Mouse (Mus musculus) megakaryocyte, embryonic 14.5 days (primary cell): ENCODE results near the gene Ldlrad3. TPM values are rescaled to one million over a fixed set of nuclear protein-coding genes. Genes with fewer than 3 reads are reported as not detected.

Experiments used
- H3K27me3 ChIP-seq: replicated peaks from 2 replicates; pipeline ENCODE3; 2012; ENCODE audit warnings: inconsistent platforms
- H3K36me3 ChIP-seq: replicated peaks from 2 replicates; pipeline ENCODE3; 2012; ENCODE audit warnings: low read length, inconsistent platforms, mixed read lengths
- H3K4me1 ChIP-seq: 2 replicates; pipeline ENCODE4 v1.6.1; 2012; ENCODE audit warnings: inconsistent platforms
- H3K4me3 ChIP-seq: replicated peaks from 2 replicates; pipeline ENCODE3; 2012; ENCODE audit warnings: moderate library complexity, mild to moderate bottlenecking, inconsistent platforms
- H3K9me3 ChIP-seq: 2 replicates; pipeline ENCODE4 v1.6.1; 2012; ENCODE audit warnings: inconsistent platforms
- FLI1 ChIP-seq: IDR thresholded peaks from 2 replicates; pipeline ENCODE4 v1.6.1; 2012; ENCODE audit warnings: low read length, inconsistent platforms, mixed read lengths
- GATA1 ChIP-seq: IDR thresholded peaks from 3 replicates; pipeline ENCODE4 v1.6.1; 2012; ENCODE audit warnings: mixed read lengths, low read length, inconsistent platforms, borderline replicate concordance
- polyA plus RNA-seq: library from polyadenylated mRNA; stranded (reverse); fragments of >175 nt; gene quantifications from 2 replicates; pipeline ENCODE4 v1.2.3, GENCODE M21; 2012; ENCODE audit warnings: low replicate concordance; ENCODE audit not compliant: insufficient read depth

The Ldlrad3 gene
- polyA plus RNA-seq, 1 experiment = 0.22 TPM

DNA sequence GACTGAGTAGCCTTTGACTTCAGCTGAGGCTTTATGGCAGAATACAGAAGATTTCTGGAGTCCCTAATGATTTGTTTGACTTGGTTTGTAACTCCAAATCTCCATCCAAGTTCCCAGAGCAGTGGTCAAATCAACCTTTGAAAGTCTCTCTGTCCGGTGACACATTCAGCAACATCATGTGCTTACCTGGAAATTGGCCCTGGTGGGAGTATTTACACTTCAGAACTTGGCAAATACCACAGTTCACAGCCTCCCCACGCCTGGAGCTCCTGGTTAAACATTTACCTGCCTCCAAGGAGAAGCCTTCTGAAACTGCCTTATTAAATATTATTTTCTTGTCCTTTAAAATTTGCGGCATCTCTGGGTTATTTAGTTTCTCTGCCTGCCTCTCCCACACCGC is 263.0 kb downstream of the Ldlrad3 start:
- no peak overlapping the region for H3K4me3 ChIP-seq
- no peaks in the 10 kb centered on the region for H3K4me1 ChIP-seq
- TF ChIP-seq FLI1 (no peak), GATA1 (no peak)
- no peaks in the 10 kb centered on the region for H3K9me3 ChIP-seq
- H3K27me3 ChIP-seq = peaks cover 22% of the 10 kb centered on the region
- no peaks in the 10 kb centered on the region for H3K36me3 ChIP-seq

DNA sequence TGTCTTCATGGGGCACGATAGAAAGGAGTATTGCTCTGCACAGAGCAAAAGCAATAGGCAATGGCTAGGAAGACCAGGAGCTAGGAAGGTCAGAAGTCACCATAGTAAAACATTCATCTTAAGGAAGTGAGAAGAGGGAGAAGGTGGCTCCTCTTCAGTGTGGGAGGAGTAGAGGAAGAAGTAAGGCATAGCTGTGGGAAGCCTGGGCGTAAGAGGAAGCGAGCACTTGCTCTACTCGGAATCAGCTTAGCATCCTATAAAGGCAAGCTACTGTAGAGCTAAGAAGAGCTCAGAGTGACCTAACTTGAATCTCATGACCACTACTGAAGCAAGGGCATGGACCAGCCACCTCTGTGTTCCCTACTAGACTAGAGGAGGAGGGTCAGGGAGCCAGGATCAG is 263.9 kb downstream of the Ldlrad3 start:
- H3K27me3 ChIP-seq = peaks cover 22% of the 10 kb centered on the region
- H3K36me3 ChIP-seq = no peaks in the 10 kb centered on the region
- H3K4me3 ChIP-seq = no peak overlapping the region
- TF ChIP-seq FLI1 (no peak), GATA1 (no peak)
- H3K9me3 ChIP-seq = no peaks in the 10 kb centered on the region
- no peaks in the 10 kb centered on the region for H3K4me1 ChIP-seq

DNA sequence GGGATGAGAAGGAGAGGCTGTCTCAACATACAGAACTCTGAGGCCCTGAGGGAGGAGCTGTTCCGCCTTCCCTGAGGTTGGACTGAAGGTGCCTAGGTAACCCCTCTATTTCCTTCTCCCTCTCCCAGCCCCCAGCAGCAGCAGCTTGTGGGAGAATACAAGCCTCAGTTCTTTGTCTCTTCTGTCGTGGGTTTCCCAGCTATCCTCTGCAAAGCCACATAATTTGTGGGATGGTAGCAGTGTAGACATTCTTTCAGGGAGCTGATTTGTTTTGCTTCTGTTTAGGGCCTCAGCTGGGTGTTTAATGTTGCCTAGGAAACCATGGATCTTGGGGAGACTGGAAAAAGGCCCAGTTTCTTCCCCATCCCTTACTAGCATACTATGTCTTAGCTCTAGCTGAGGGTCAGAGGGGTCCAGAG is 266.0 kb downstream of the Ldlrad3 start:
- H3K4me1 ChIP-seq = no peaks in the 10 kb centered on the region
- H3K9me3 ChIP-seq = no peaks in the 10 kb centered on the region
- peaks cover 15% of the 10 kb centered on the region for H3K27me3 ChIP-seq
- no peaks in the 10 kb centered on the region for H3K36me3 ChIP-seq
- no peak overlapping the region for H3K4me3 ChIP-seq
- TF ChIP-seq FLI1 (no peak), GATA1 (no peak)

DNA sequence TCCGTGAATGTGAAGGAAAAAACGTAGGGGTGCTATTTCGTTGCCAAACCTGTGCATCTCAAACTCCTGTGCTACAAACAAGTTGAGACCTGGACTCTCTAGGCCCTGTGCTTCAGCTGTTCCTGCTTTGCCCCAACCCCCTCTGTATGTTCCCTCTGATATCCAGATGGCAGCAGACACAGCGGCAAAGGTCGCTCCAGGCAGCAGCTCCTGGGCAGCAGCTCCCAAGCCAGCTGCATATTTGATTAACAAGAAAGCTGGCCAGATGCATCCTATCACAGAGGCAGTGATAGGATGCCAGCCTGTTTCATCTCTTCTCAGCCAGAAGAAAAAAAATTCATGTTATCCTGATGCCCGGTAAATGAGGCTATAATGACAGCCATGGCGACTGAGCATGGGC is 267.7 kb downstream of the Ldlrad3 start:
- Histone ChIP-seq H3K9me3 (no peaks in the 10 kb centered on the region), H3K4me1 (no peaks in the 10 kb centered on the region), H3K36me3 (no peaks in the 10 kb centered on the region), H3K27me3 (peaks cover 18% of the 10 kb centered on the region), H3K4me3 (no peak overlapping the region)
- TF ChIP-seq FLI1 (no peak), GATA1 (no peak)

DNA sequence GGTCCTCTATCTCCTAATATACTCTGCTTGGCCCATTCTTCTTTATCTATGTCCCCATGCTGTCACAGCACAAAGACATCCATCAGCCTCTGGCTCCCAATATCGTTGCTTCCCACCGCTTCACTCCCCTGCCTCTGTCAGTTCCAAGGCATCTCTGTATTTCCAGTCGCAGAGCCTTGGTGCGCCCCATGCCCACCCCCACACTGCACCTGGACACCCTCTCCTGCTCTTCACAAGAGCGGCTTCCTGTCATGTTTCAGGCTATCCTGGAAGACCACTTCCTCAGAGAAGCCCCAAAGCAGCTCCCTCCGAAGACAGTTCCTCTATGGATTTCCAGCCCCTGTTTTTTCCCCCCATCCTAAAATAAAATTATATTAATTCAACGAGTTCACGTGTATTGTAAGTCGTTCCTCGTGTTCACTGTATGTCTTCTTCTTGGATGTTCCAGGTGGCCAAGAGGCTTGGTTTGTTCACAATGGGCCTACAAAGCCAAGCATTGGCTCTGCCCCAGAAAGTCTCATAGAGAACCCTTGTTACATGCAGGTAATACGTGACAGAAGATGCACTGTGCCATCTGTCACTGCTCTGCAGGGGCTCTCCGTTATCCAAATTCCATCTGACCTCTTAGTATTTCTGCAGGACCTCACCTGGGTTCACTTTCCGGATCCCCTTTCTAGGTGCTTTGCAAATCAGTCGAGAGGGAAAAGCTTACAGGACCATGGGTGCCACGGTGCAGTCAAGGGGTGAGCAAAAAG is 276.7 kb downstream of the Ldlrad3 start:
- peaks cover 27% of the 10 kb centered on the region for H3K27me3 ChIP-seq
- TF ChIP-seq FLI1 = no peak
- no peak for TF ChIP-seq GATA1
- H3K36me3 ChIP-seq = peaks cover under 1% of the 10 kb centered on the region
- 0 out of 2 replicates have a peak, but pooled peaks cover 11% of the 10 kb centered on the region for H3K9me3 ChIP-seq
- H3K4me3 ChIP-seq = no peak overlapping the region
- peaks cover 16% of the 10 kb centered on the region for H3K4me1 ChIP-seq

DNA sequence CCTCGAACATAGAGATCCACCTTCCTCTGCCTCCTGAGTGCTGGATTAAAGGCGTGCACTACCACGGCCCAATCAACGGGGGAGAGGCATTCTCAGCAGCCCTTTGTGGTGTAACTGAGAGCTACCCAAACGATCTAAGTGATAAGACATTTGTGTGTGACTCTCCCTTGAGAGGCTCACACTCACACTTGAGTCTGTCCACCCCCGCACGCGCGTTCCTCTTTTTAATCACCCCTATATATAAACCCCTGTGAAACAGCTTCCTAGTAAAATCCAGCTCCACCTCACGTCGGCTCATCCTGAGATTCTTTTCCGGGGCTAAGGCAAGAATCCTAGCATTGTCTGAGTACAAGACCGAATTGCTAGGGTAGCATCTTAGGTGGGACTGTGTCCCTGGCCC is 277.4 kb downstream of the Ldlrad3 start:
- TF ChIP-seq GATA1 (no peak), FLI1 (no peak)
- no peak overlapping the region for H3K4me3 ChIP-seq
- H3K9me3 ChIP-seq = 0 out of 2 replicates have a peak, but pooled peaks cover 11% of the 10 kb centered on the region
- peaks cover 4% of the 10 kb centered on the region for H3K36me3 ChIP-seq
- H3K4me1 ChIP-seq = peaks cover 23% of the 10 kb centered on the region
- H3K27me3 ChIP-seq = peaks cover 23% of the 10 kb centered on the region

DNA sequence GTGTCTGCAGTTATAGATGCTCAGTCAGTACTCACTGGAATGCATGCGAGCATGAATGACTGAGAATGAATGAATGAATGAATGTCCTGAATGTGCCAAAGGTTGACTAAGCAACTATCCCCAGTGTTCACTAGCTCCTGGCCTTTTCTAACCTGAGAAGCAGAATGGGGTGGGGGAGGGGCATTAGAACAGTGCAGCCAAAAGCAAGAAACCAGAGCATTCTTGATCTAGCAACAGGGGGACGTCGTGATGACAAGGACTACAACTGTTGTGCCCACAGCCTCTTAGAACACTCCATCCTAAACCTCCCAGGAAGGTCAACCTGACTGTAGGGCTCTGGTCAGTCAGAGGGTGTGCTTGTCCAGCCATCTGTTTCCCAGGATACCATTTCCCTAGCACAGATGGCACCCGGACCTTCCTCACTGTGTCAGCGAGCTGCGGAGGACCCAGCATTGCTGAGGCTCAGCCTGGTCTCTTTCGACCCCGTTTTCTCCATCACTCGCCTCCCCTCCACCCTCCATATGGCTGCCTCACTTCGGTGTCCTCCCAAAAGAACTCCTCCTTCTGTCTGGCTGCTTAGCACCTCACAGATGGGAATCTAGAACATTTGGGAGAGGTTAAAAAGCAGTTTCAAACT is 278.7 kb downstream of the Ldlrad3 start:
- H3K4me3 ChIP-seq = no peak overlapping the region
- peaks cover 25% of the 10 kb centered on the region for H3K4me1 ChIP-seq
- 0 out of 2 replicates have a peak, but pooled peaks cover 7% of the 10 kb centered on the region for H3K9me3 ChIP-seq
- TF ChIP-seq FLI1 = no peak
- TF ChIP-seq GATA1 = no peak
- H3K27me3 ChIP-seq = peaks cover 15% of the 10 kb centered on the region
- H3K36me3 ChIP-seq = peaks cover 9% of the 10 kb centered on the region

DNA sequence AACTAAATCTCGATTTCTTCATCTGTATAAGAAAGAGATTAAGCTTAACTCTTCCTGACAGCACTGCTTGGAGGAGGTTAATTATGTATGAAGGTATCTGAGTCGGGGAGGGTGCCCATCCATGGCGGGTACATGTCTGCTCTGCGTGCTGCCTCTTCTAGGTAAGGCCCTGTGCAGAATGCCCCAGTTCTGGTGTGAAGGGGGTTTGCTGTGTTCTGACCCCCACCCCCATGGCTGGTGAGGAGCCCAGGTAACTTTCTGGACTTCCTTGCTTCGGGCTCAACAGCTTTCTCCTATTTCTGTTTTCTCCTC is 279.9 kb downstream of the Ldlrad3 start:
- H3K4me1 ChIP-seq = peaks cover 25% of the 10 kb centered on the region
- TF ChIP-seq FLI1 = no peak
- TF ChIP-seq GATA1 = no peak
- no peak overlapping the region for H3K4me3 ChIP-seq
- peaks cover 19% of the 10 kb centered on the region for H3K36me3 ChIP-seq
- H3K9me3 ChIP-seq = 0 out of 2 replicates have a peak, but pooled peaks cover 4% of the 10 kb centered on the region
- H3K27me3 ChIP-seq = peaks cover 14% of the 10 kb centered on the region

DNA sequence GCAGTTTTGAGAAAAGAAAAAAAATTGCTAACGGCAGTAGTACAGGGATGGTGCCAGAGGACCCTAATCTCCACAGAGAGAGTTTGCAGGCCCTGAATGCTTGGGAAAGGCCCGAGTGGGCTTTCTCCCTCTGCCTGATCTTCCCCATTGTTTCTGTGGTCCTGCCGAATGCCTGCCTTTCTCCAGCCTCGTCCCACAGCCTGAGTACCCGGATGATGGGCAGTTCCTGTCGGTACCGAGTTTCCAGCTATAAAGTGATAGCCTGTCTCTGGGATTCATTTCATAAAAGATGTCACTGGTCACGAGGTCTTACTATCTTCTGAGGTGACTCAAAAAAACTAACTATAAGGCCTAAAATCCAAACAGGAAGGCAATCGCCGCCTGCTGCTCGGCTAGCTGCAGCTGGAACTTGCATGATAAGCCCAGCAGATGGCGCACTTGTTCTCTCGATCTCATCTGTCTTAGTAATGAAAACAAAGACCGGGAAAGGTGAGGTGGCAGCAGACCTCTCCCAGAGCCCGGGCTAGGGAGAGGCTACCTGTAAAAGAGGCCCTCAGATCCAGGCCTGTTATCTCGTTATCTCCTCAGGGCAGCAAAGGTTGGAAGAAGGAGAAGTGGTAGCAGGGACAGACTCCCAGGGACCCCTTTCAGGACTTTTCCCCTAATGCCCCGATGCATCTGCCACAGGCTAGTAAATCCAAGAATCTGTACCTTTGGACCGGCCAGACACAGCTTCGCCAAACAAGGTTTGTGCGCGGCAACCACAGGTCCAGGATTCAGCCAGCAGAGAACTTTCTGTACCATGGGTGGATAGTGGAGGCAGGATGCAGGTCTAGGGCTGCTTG is 280.4 kb downstream of the Ldlrad3 start:
- Histone ChIP-seq H3K9me3 (0 out of 2 replicates have a peak, but pooled peaks cover 4% of the 10 kb centered on the region), H3K36me3 (peaks cover 25% of the 10 kb centered on the region), H3K4me1 (peaks cover 25% of the 10 kb centered on the region), H3K27me3 (peaks cover 14% of the 10 kb centered on the region), H3K4me3 (peak overlapping the region; percentile 85)
- TF ChIP-seq GATA1 (no peak), FLI1 (no peak)

DNA sequence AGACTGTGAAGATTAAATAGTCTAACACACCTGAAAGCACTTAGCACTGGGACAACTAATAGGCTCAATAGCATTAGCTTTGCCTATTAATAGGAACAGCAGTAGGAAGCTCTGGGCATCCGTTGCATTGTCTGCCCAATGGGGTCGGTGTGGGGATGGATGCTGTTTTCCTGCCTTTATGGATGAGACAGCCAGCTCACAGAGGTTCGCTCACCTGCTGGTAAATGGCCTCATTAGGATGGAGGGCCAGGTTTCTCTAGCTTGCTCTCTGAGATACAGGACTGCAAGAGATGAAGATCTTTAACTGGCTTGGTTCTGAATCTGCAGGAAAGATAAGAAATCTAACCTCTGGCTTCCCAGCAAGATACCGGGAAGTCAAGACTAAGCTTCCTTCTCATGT is 284.0 kb downstream of the Ldlrad3 start:
- H3K36me3 ChIP-seq = peaks cover 61% of the 10 kb centered on the region
- H3K9me3 ChIP-seq = no peaks in the 10 kb centered on the region
- TF ChIP-seq FLI1 = no peak
- no peak for TF ChIP-seq GATA1
- no peak overlapping the region for H3K4me3 ChIP-seq
- peaks cover 20% of the 10 kb centered on the region for H3K4me1 ChIP-seq
- H3K27me3 ChIP-seq = peaks cover 2% of the 10 kb centered on the region

Other genes with a start within 250 kb of the Ldlrad3 start
- 1.2 and 3.5 TPM in 2 replicates for gene Trim44, start 221.4 kb upstream of the Ldlrad3 start, polyA plus RNA-seq